Mouse (Mus musculus): ENCODE measurements around the gene A030003K21Rik. TPM values are rescaled to one million over a fixed set of nuclear protein-coding genes. Genes with fewer than 3 reads are reported as not detected.

Gene A030003K21Rik
- polyA plus RNA-seq, 1 experiment from 2014 or later, result not detected

Other genes with a start within 250 kb of the A030003K21Rik start
- gene Mff, start 218.5 kb downstream of the A030003K21Rik start, polyA plus RNA-seq (2014; fragmentation: Nextera tagmentation; extraction: Ambion mirVana), result 434 and 467 TPM in 2 replicates
- gene Tm4sf20, start 174.9 kb downstream of the A030003K21Rik start, polyA plus RNA-seq (2014; fragmentation: Nextera tagmentation; extraction: Ambion mirVana), result not detected in 2 replicates
- gene Gm47791, start 172.1 kb downstream of the A030003K21Rik start, polyA plus RNA-seq (2014; fragmentation: Nextera tagmentation; extraction: Ambion mirVana), result not detected in 2 replicates
- 42.9 and 46.4 TPM in 2 replicates for gene Agfg1, start 103.9 kb downstream of the A030003K21Rik start, polyA plus RNA-seq (2014; fragmentation: Nextera tagmentation; extraction: Ambion mirVana)
- gene A030005L19Rik, start 30.1 kb downstream of the A030003K21Rik start, polyA plus RNA-seq (2014; fragmentation: Nextera tagmentation; extraction: Ambion mirVana), result not detected in 2 replicates
- gene A030014E15Rik, start 18.5 kb downstream of the A030003K21Rik start, polyA plus RNA-seq (2014; fragmentation: Nextera tagmentation; extraction: Ambion mirVana), result not detected in 2 replicates
- not detected in 2 replicates for gene Gm6217, start 12.0 kb downstream of the A030003K21Rik start, polyA plus RNA-seq (2014; fragmentation: Nextera tagmentation; extraction: Ambion mirVana)
- gene Gm7544, start 12.6 kb upstream of the A030003K21Rik start, polyA plus RNA-seq (2014; fragmentation: Nextera tagmentation; extraction: Ambion mirVana), result not detected in 2 replicates
- not detected in 2 replicates for gene Gm47955, start 16.9 kb upstream of the A030003K21Rik start, polyA plus RNA-seq (2014; fragmentation: Nextera tagmentation; extraction: Ambion mirVana)
- gene Gm47959, start 57.2 kb upstream of the A030003K21Rik start, polyA plus RNA-seq (2014; fragmentation: Nextera tagmentation; extraction: Ambion mirVana), result not detected in 2 replicates
- gene Slc19a3, start 95.1 kb upstream of the A030003K21Rik start, polyA plus RNA-seq (2014; fragmentation: Nextera tagmentation; extraction: Ambion mirVana), result 0.98 and 1.5 TPM in 2 replicates
- gene Krtap28-10, start 99.1 kb upstream of the A030003K21Rik start, polyA plus RNA-seq (2014; fragmentation: Nextera tagmentation; extraction: Ambion mirVana), result not detected in 2 replicates
- not detected in 2 replicates for gene Gm47969, start 101.5 kb upstream of the A030003K21Rik start, polyA plus RNA-seq (2014; fragmentation: Nextera tagmentation; extraction: Ambion mirVana)
- not detected in 2 replicates for gene A030005K14Rik, start 116.0 kb upstream of the A030003K21Rik start, polyA plus RNA-seq (2014; fragmentation: Nextera tagmentation; extraction: Ambion mirVana)
- not detected in 2 replicates for gene Krtap28-13, start 117.5 kb upstream of the A030003K21Rik start, polyA plus RNA-seq (2014; fragmentation: Nextera tagmentation; extraction: Ambion mirVana)
- gene Ccl20, start 173.4 kb upstream of the A030003K21Rik start, polyA plus RNA-seq (2014; fragmentation: Nextera tagmentation; extraction: Ambion mirVana), result not detected in 2 replicates
- gene Daw1, start 216.4 kb upstream of the A030003K21Rik start, polyA plus RNA-seq (2014; fragmentation: Nextera tagmentation; extraction: Ambion mirVana), result 1.2 and 2.0 TPM in 2 replicates

All from hindbrain, embryonic 14.5 days (tissue).